Mouse (Mus musculus) myocyte (in vitro differentiated cells): Measurements from ENCODE around the gene Cirbp.

Source experiments
- CEBPB ChIP-seq: IDR thresholded peaks from 2 replicates; pipeline ENCODE4 v1.6.1; 2011; ENCODE audit warnings: mild to moderate bottlenecking, moderate library complexity; ENCODE audit not compliant: poor library complexity, insufficient read depth, severe bottlenecking
- E2F4 ChIP-seq: IDR thresholded peaks from one replicate; pipeline ENCODE4 v1.6.1; 2011; ENCODE audit warnings: mild to moderate bottlenecking, control low read depth, moderate library complexity; ENCODE audit not compliant: insufficient read depth
- MAX ChIP-seq: IDR thresholded peaks from one replicate; pipeline ENCODE4 v1.6.1; 2011; ENCODE audit warnings: low read depth, mild to moderate bottlenecking, control low read depth
- MYOD1 ChIP-seq, 3 experiments: IDR thresholded peaks; one replicate each; pipeline ENCODE4 v1.6.1; 2011; ENCODE audit warnings: control low read depth in 2 of 3, low read depth in 2 of 3, mild to moderate bottlenecking in 2 of 3, moderate library complexity in 1 of 3; ENCODE audit not compliant: insufficient read length in 2 of 3, control insufficient read depth in 1 of 3
- MYOG ChIP-seq, 3 experiments: IDR thresholded peaks; one replicate each; pipeline ENCODE4 v1.6.1; 2011; ENCODE audit warnings: control low read depth in 2 of 3, low read depth in 2 of 3, mild to moderate bottlenecking in 2 of 3; ENCODE audit not compliant: insufficient read length in 2 of 3, control insufficient read depth in 1 of 3, insufficient read depth in 1 of 3
- POLR2A ChIP-seq: IDR thresholded peaks from one replicate; pipeline ENCODE4 v1.6.1; 2011; ENCODE audit warnings: low read depth, mild to moderate bottlenecking, control low read depth, moderate library complexity; ENCODE audit not compliant: insufficient read length
- POLR2AphosphoS2 ChIP-seq: IDR thresholded peaks from one replicate; pipeline ENCODE4 v1.6.1; 2011; ENCODE audit warnings: low read depth, control low read depth; ENCODE audit not compliant: insufficient read length
- SRF ChIP-seq: IDR thresholded peaks from one replicate; pipeline ENCODE4 v1.6.1; 2011; ENCODE audit warnings: low read depth; ENCODE audit not compliant: control insufficient read depth, insufficient read length
- TCF12 ChIP-seq: IDR thresholded peaks from one replicate; pipeline ENCODE4 v1.6.1; 2011; ENCODE audit warnings: mild to moderate bottlenecking, control low read depth; ENCODE audit not compliant: poor library complexity, insufficient read depth, severe bottlenecking
- TCF3 ChIP-seq: IDR thresholded peaks from one replicate; pipeline ENCODE4 v1.6.1; 2011; ENCODE audit warnings: low read depth, control low read depth; ENCODE audit not compliant: insufficient read length
- USF1 ChIP-seq: IDR thresholded peaks from one replicate; pipeline ENCODE4 v1.6.1; 2011; ENCODE audit warnings: low read depth, mild to moderate bottlenecking, control low read depth, moderate library complexity

GRCm38 (mm10) chr10:80200485-80200884 lies 34.7 kb downstream of the Cirbp start:
- TF ChIP-seq POLR2A (no peak), POLR2AphosphoS2 (no peak), USF1 (no peak), MAX (no peak), TCF3 (no peak), MYOG (IDR thresholded peaks at IDR 0.05; ENCODE audit: control insufficient read depth in 1 of 3, insufficient read depth in 1 of 3, insufficient read length in 2 of 3, low read depth in 2 of 3) (no peak), SRF (no peak), E2F4 (no peak), CEBPB (no peak), MYOD1 (IDR thresholded peaks at IDR 0.05; ENCODE audit: control insufficient read depth in 1 of 3, insufficient read length in 2 of 3, low read depth in 2 of 3) (no peak), TCF12 (no peak)
